In genomic region chr17:27165054-27165773, GRCm38 (mm10) we compare ENCODE assay signal across 8 mouse cellular contexts. TPM values are rescaled to one million over a fixed set of nuclear protein-coding genes. Genes with fewer than 3 reads are reported as not detected.
A peak's percentile ranks its signal among the peaks of the same experiment; 100 is the strongest.
DNase-seq lines count a peak whose midpoint lies in the region; ATAC-seq and TF ChIP-seq lines count a peak whose summit lies in the region.

No protein-coding gene starts in this region.

- no peaks in the 10 kb centered on the region for H3K9me3 ChIP-seq in hindbrain, embryonic 11.5 days (ENCODE audit: control insufficient read depth, low read length)
- H3K9me3 ChIP-seq in hindbrain, embryonic 12.5 days (replicated peaks) = no peaks in the 10 kb centered on the region
- no peaks in the 10 kb centered on the region for H3K9me3 ChIP-seq in MEL (replicated peaks; ENCODE audit: insufficient read depth, low read length)
- H3K9me3 ChIP-seq in intestine, embryonic 15.5 days = no peaks in the 10 kb centered on the region
- H3K9me3 ChIP-seq in liver, embryonic 16.5 days (replicated peaks; ENCODE audit: control insufficient read depth, low read length) = no peaks in the 10 kb centered on the region

- H3K79me2 ChIP-seq in MEL (ENCODE audit: control insufficient read depth, insufficient read depth, low read length, poor library complexity) = no peaks in the 10 kb centered on the region

- no peak overlapping the region for H3K27ac ChIP-seq in hindbrain, embryonic 11.5 days (ENCODE audit: low read depth, low read length)
- H3K27ac ChIP-seq in hindbrain, embryonic 12.5 days = no peak overlapping the region
- H3K27ac ChIP-seq in MEL (ENCODE audit: control insufficient read depth, low read depth, low read length) = no peak overlapping the region
- H3K27ac ChIP-seq in intestine, embryonic 15.5 days = no peak overlapping the region
- H3K27ac ChIP-seq in liver, embryonic 16.5 days (ENCODE audit: low read length) = peak overlapping the region; percentile 47; the same call in 1 of the 2 replicates

- H3K4me1 ChIP-seq in hindbrain, embryonic 11.5 days (replicated peaks; ENCODE audit: control insufficient read depth, insufficient read depth, low read length) = no peaks in the 10 kb centered on the region
- H3K4me1 ChIP-seq in hindbrain, embryonic 12.5 days = peaks cover 9% of the 10 kb centered on the region
- H3K4me1 ChIP-seq in MEL (ENCODE audit: control insufficient read depth in 1 of 2, insufficient read depth in 2 of 2, low read length in 2 of 2) = no peaks in the 10 kb centered on the region
- H3K4me1 ChIP-seq in intestine, embryonic 15.5 days (replicated peaks) = peaks cover 4% of the 10 kb centered on the region; the same call in 1 of the 2 replicates
- H3K4me1 ChIP-seq in liver, embryonic 16.5 days (ENCODE audit: control insufficient read depth, low read depth, low read length) = peaks cover 18% of the 10 kb centered on the region

- WGBS in hindbrain, embryonic 11.5 days = 75% methylated on average over 8 of the region's 8 CpGs
- 72% methylated on average over 8 of the region's 8 CpGs for WGBS in hindbrain, embryonic 12.5 days
- WGBS in intestine, embryonic 15.5 days = 31% methylated on average over 8 of the region's 8 CpGs
- WGBS in liver, embryonic 16.5 days (ENCODE audit: insufficient replicate concordance) = 62% methylated on average over 8 of the region's 8 CpGs

- TF ChIP-seq EP300 in MEL (IDR thresholded peaks at IDR 0.05; ENCODE audit: low read depth in 1 of 2, low read length in 2 of 2) = no peak

- no peaks in the 10 kb centered on the region for H3K36me3 ChIP-seq in hindbrain, embryonic 11.5 days (ENCODE audit: control insufficient read depth, insufficient read depth, low read length)
- no peaks in the 10 kb centered on the region for H3K36me3 ChIP-seq in hindbrain, embryonic 12.5 days
- no peaks in the 10 kb centered on the region for H3K36me3 ChIP-seq in MEL (ENCODE audit: control insufficient read depth in 1 of 2, insufficient read depth in 2 of 2, low read length in 2 of 2)
- H3K36me3 ChIP-seq in intestine, embryonic 15.5 days = no peaks in the 10 kb centered on the region
- no peaks in the 10 kb centered on the region for H3K36me3 ChIP-seq in liver, embryonic 16.5 days (ENCODE audit: control insufficient read depth, insufficient read depth)

- DNase-seq in hindbrain, embryonic 11.5 days (ENCODE audit: low spot score) = peak; percentile 69
- no peak for DNase-seq in MEL (ENCODE audit: low read depth, low spot score)
- DNase-seq in cerebellum, postnatal 10 days = peak; percentile 89 to 90
- DNase-seq in right cerebral cortex, postnatal 4 days = peak; percentile 72
- no peak for DNase-seq in spleen, postnatal 4 days (ENCODE audit: low spot score in 2 of 2)

- H3K4me3 ChIP-seq in hindbrain, embryonic 11.5 days (ENCODE audit: low read depth, low read length) = no peak overlapping the region
- H3K4me3 ChIP-seq in hindbrain, embryonic 12.5 days = no peak overlapping the region
- no peak overlapping the region for H3K4me3 ChIP-seq in MEL (ENCODE audit: control insufficient read depth in 1 of 2, insufficient read depth in 1 of 2, low read depth in 2 of 2, low read length in 2 of 2)
- H3K4me3 ChIP-seq in intestine, embryonic 15.5 days (replicated peaks) = no peak overlapping the region
- no peak overlapping the region for H3K4me3 ChIP-seq in liver, embryonic 16.5 days (ENCODE audit: low read depth, low read length)

- TF ChIP-seq CTCF in MEL (IDR thresholded peaks at IDR 0.05 in 2 of 3, conservative IDR thresholded peaks at IDR 0.05 in 1 of 3; ENCODE audit: control insufficient read depth in 1 of 3, insufficient read depth in 1 of 3, low read depth in 2 of 3, low read length in 3 of 3, poor library complexity in 1 of 3, severe bottlenecking in 1 of 3) = peak in 2 of 3 experiments; percentile 20 to 31; a peak in 3 of 6 replicates

- no peak for TF ChIP-seq POLR2A in MEL (IDR thresholded peaks at IDR 0.05; ENCODE audit: control insufficient read depth in 1 of 2, insufficient read depth in 1 of 2, low read depth in 1 of 2, low read length in 2 of 2, poor library complexity in 1 of 2)

- peak; percentile 3; the same call in 1 of the 2 replicates for TF ChIP-seq RAD21 in MEL (IDR thresholded peaks at IDR 0.05; ENCODE audit: low read depth, low read length)

- ATAC-seq in hindbrain, embryonic 11.5 days (ENCODE audit: low FRiP score) = no peak
- ATAC-seq in hindbrain, embryonic 12.5 days (ENCODE audit: low FRiP score) = no peak
- 0 out of 2 replicates have a peak, but pooled peaks have one; percentile 23 for ATAC-seq in intestine, embryonic 15.5 days
- no peak for ATAC-seq in liver, embryonic 16.5 days (ENCODE audit: low read depth)

- no peak overlapping the region for H3K4me2 ChIP-seq in hindbrain, embryonic 11.5 days (replicated peaks; ENCODE audit: low read depth, low read length)
- no peak overlapping the region for H3K4me2 ChIP-seq in hindbrain, embryonic 12.5 days (replicated peaks)
- H3K4me2 ChIP-seq in intestine, embryonic 15.5 days (replicated peaks) = no peak overlapping the region
- H3K4me2 ChIP-seq in liver, embryonic 16.5 days (ENCODE audit: low read depth, low read length) = peak overlapping the region; percentile 11; the same call in 1 of the 2 replicates

- H3K9ac ChIP-seq in hindbrain, embryonic 11.5 days (ENCODE audit: low read depth, low read length) = no peak overlapping the region
- no peak overlapping the region for H3K9ac ChIP-seq in hindbrain, embryonic 12.5 days
- H3K9ac ChIP-seq in MEL (ENCODE audit: control insufficient read depth, low read depth, low read length, poor library complexity, severe bottlenecking) = no peak overlapping the region
- H3K9ac ChIP-seq in intestine, embryonic 15.5 days = no peak overlapping the region
- no peak overlapping the region for H3K9ac ChIP-seq in liver, embryonic 16.5 days (ENCODE audit: low read depth, low read length)

- H3K27me3 ChIP-seq in hindbrain, embryonic 11.5 days (ENCODE audit: control insufficient read depth, insufficient read depth, low read length) = no peaks in the 10 kb centered on the region
- no peaks in the 10 kb centered on the region for H3K27me3 ChIP-seq in hindbrain, embryonic 12.5 days
- no peaks in the 10 kb centered on the region for H3K27me3 ChIP-seq in MEL (ENCODE audit: control insufficient read depth in 1 of 2, insufficient read depth in 2 of 2, low read length in 2 of 2)
- no peaks in the 10 kb centered on the region for H3K27me3 ChIP-seq in intestine, embryonic 15.5 days (replicated peaks)
- no peaks in the 10 kb centered on the region for H3K27me3 ChIP-seq in liver, embryonic 16.5 days (ENCODE audit: control insufficient read depth, insufficient read depth, low read depth, low read length)

TF ChIP-seq in MEL, 35 proteins besides CTCF, POLR2A, EP300 and RAD21:
- no peak for TF ChIP-seq NELFE (IDR thresholded peaks at IDR 0.05; ENCODE audit: low read depth, low read length)
- no peak for TF ChIP-seq POLR2AphosphoS5 (IDR thresholded peaks at IDR 0.05; ENCODE audit: borderline replicate concordance, low read depth, low read length)
- TF ChIP-seq SMC3 (IDR thresholded peaks at IDR 0.05; ENCODE audit: low read depth, low read length) = peak; percentile 37; the same call in 1 of the 2 replicates
- no peak for TF ChIP-seq UBTF (IDR thresholded peaks at IDR 0.05; ENCODE audit: borderline replicate concordance, insufficient read depth, low read depth, low read length)
- no peak for TF ChIP-seq TBP (IDR thresholded peaks at IDR 0.05; ENCODE audit: low read depth, low read length)
TF ChIP-seq in MEL: peak in this region for 1.

RNA-seq across cellular contexts. Expression of gene Ip6k3, which starts 2.4 kb away (rescaled TPM):
- 0.23 and 0.49 TPM in 2 replicates for polyA plus RNA-seq in hindbrain, embryonic 11.5 days (2014; fragmentation: Nextera tagmentation; extraction: Ambion mirVana)
- polyA plus RNA-seq in hindbrain, embryonic 12.5 days (2016; fragmentation: Nextera tagmentation; extraction: Ambion mirVana) = 0.40 and 0.54 TPM in 2 replicates
- not detected in 2 replicates for total RNA-seq in MEL (2012; rRNA removed)
- not detected for polyA plus RNA-seq in MEL (2012; ENCODE audit: insufficient read depth in 1 of 2, insufficient read length in 2 of 2, low read depth in 1 of 2, low replicate concordance in 2 of 2, missing spikeins in 1 of 2)
- polyA plus RNA-seq in intestine, embryonic 15.5 days (2015; fragmentation: Nextera tagmentation; extraction: Ambion mirVana) = 0.06 and 0.14 TPM in 2 replicates
- polyA plus RNA-seq in liver, embryonic 16.5 days (2015; fragmentation: Nextera tagmentation; extraction: Ambion mirVana) = 0.28 TPM in 1 of 2 replicates, not detected in the other

RNA-seq across cellular contexts. Expression of gene Uqcc2, which starts 31.5 kb away (rescaled TPM):
- 326 and 345 TPM in 2 replicates for polyA plus RNA-seq in hindbrain, embryonic 11.5 days (2014; fragmentation: Nextera tagmentation; extraction: Ambion mirVana)
- polyA plus RNA-seq in hindbrain, embryonic 12.5 days (2016; fragmentation: Nextera tagmentation; extraction: Ambion mirVana) = 263 and 312 TPM in 2 replicates
- total RNA-seq in MEL (2012; rRNA removed) = 270 and 329 TPM in 2 replicates
- polyA plus RNA-seq in MEL (2012; ENCODE audit: insufficient read depth in 1 of 2, insufficient read length in 2 of 2, low read depth in 1 of 2, low replicate concordance in 2 of 2, missing spikeins in 1 of 2) = 100 to 1,000 TPM in 1 of 2 experiments, not detected in 1; 176 TPM
- polyA plus RNA-seq in intestine, embryonic 15.5 days (2015; fragmentation: Nextera tagmentation; extraction: Ambion mirVana) = 266 and 272 TPM in 2 replicates
- 130 and 141 TPM in 2 replicates for polyA plus RNA-seq in liver, embryonic 16.5 days (2015; fragmentation: Nextera tagmentation; extraction: Ambion mirVana)

RNA-seq across cellular contexts. Expression of gene Lemd2, which starts 39.1 kb away (rescaled TPM):
- 12.4 and 16.5 TPM in 2 replicates for polyA plus RNA-seq in hindbrain, embryonic 11.5 days (2014; fragmentation: Nextera tagmentation; extraction: Ambion mirVana)
- 32.9 and 38.2 TPM in 2 replicates for polyA plus RNA-seq in hindbrain, embryonic 12.5 days (2016; fragmentation: Nextera tagmentation; extraction: Ambion mirVana)
- total RNA-seq in MEL (2012; rRNA removed) = 35.5 and 46.8 TPM in 2 replicates
- polyA plus RNA-seq in MEL (2012; ENCODE audit: insufficient read depth in 1 of 2, insufficient read length in 2 of 2, low read depth in 1 of 2, low replicate concordance in 2 of 2, missing spikeins in 1 of 2) = 10 to 100 TPM in 1 of 2 experiments, not detected in 1; 59.7 TPM
- polyA plus RNA-seq in intestine, embryonic 15.5 days (2015; fragmentation: Nextera tagmentation; extraction: Ambion mirVana) = 10.9 and 12.2 TPM in 2 replicates
- polyA plus RNA-seq in liver, embryonic 16.5 days (2015; fragmentation: Nextera tagmentation; extraction: Ambion mirVana) = 2.2 and 2.7 TPM in 2 replicates

Comparison
In these comparisons a context has a peak if more than half of its experiments do, and no peak if none do; other contexts are left out.
1. DNase-seq: peak in hindbrain, embryonic 11.5 days (single experiment), cerebellum, postnatal 10 days (2 of 2) and right cerebral cortex, postnatal 4 days (single experiment); none in MEL (single experiment) and spleen, postnatal 4 days (0 of 2).